23 mouse cellular contexts compared by ENCODE assay signal in the genomic region with DNA sequence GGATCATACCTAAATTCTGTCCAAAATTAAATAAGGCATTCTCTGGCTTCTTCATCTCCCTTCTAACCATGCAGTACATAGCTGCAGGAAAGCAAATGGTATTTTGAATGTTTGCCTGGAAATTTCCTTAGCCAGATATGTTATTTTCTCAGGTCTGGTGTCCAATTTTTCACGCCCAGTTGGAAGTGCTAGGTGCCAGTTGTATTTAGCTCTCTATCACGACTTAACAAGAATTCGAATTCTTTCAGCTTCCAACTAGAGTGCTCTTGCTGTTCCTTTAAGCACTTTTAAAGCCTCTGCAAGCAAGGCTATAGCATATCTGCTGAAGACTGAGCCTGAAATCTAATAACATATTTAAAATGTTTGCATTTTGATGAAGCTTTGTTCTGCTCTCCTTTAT.
DNase-seq lines count a peak whose midpoint lies in the region; ATAC-seq lines count a peak whose summit lies in the region.
"Had no signal": no experiment of that assay in that cellular context is flagged by ENCODE, and none has a peak within 500 bp of the region (broad histone marks: within the 10 kb centered on the region; RNA-seq: fewer than 3 reads in every experiment).

No protein-coding gene starts in this region.

- no peaks in the 10 kb centered on the region for H3K36me3 ChIP-seq in forebrain, embryonic 14.5 days (ENCODE audit: control insufficient read depth, insufficient read depth, low read length)
- no peaks in the 10 kb centered on the region for H3K36me3 ChIP-seq in forebrain, embryonic 10.5 days (replicated peaks)
- H3K36me3 ChIP-seq in forebrain, embryonic 16.5 days (ENCODE audit: control insufficient read depth, insufficient read depth), result no peaks in the 10 kb centered on the region
- no peaks in the 10 kb centered on the region for H3K36me3 ChIP-seq in forebrain, embryonic 12.5 days (replicated peaks)
- no peaks in the 10 kb centered on the region for H3K36me3 ChIP-seq in midbrain, embryonic 16.5 days (ENCODE audit: control insufficient read depth, insufficient read depth, low read length)
- H3K36me3 ChIP-seq: embryonic facial prominence, embryonic 10.5 days; embryonic facial prominence, embryonic 12.5 days; G1E had no signal

- no peak overlapping the region for H3K27ac ChIP-seq in forebrain, embryonic 14.5 days (ENCODE audit: low read depth, low read length)
- H3K27ac ChIP-seq in forebrain, embryonic 10.5 days, result no peak overlapping the region
- no peak overlapping the region for H3K27ac ChIP-seq in forebrain, embryonic 16.5 days (ENCODE audit: low read length)
- H3K27ac ChIP-seq in forebrain, embryonic 12.5 days, result no peak overlapping the region
- H3K27ac ChIP-seq in midbrain, embryonic 16.5 days (ENCODE audit: low read length), result no peak overlapping the region
- H3K27ac ChIP-seq: embryonic facial prominence, embryonic 10.5 days; embryonic facial prominence, embryonic 12.5 days had no signal

- 66% methylated on average over 3 of the region's 3 CpGs for WGBS in forebrain, embryonic 14.5 days
- 87% methylated on average over 3 of the region's 3 CpGs for WGBS in forebrain, embryonic 10.5 days
- 57% methylated on average over 3 of the region's 3 CpGs for WGBS in forebrain, embryonic 16.5 days
- WGBS in forebrain, embryonic 12.5 days, result 80% methylated on average over 3 of the region's 3 CpGs
- 80% methylated on average over 3 of the region's 3 CpGs for WGBS in midbrain, embryonic 16.5 days

- no peak overlapping the region for H3K4me2 ChIP-seq in forebrain, embryonic 14.5 days (ENCODE audit: low read length)
- H3K4me2 ChIP-seq in forebrain, embryonic 16.5 days (ENCODE audit: low read length), result no peak overlapping the region
- no peak overlapping the region for H3K4me2 ChIP-seq in forebrain, embryonic 12.5 days
- H3K4me2 ChIP-seq in midbrain, embryonic 16.5 days (ENCODE audit: low read length), result no peak overlapping the region
- H3K4me2 ChIP-seq: embryonic facial prominence, embryonic 12.5 days had no signal

- DNase-seq in cerebellum, postnatal 10 days, result peak; percentile 55 to 60
- peak; percentile 13 for DNase-seq in forebrain, embryonic 14.5 days (ENCODE audit: low spot score)
- DNase-seq in forebrain, embryonic 10.5 days (ENCODE audit: extremely low spot score, low spot score), result no peak
- peak; percentile 31 for DNase-seq in brain, adult 2 months (ENCODE audit: low read depth, low spot score)
- DNase-seq: adrenal gland, adult 8-10 months; adrenal gland, postnatal 14 days; adrenal gland, postnatal 36 days; B cell, adult 2 months; cerebellum, adult 11 months; cerebellum, adult 18-20 months; cerebellum, adult 8-10 months; forebrain, postnatal 0 days had no signal

- no peak overlapping the region for H3K4me3 ChIP-seq in forebrain, embryonic 14.5 days (ENCODE audit: low read depth, low read length)
- H3K4me3 ChIP-seq in forebrain, embryonic 10.5 days, result no peak overlapping the region
- no peak overlapping the region for H3K4me3 ChIP-seq in forebrain, embryonic 16.5 days (replicated peaks; ENCODE audit: low read length)
- no peak overlapping the region for H3K4me3 ChIP-seq in forebrain, embryonic 12.5 days (replicated peaks)
- no peak overlapping the region for H3K4me3 ChIP-seq in midbrain, embryonic 16.5 days (ENCODE audit: low read depth, low read length)
- H3K4me3 ChIP-seq: embryonic facial prominence, embryonic 10.5 days; embryonic facial prominence, embryonic 12.5 days had no signal

- H3K9me3 ChIP-seq in forebrain, embryonic 14.5 days (replicated peaks; ENCODE audit: control insufficient read depth, low read length), result no peaks in the 10 kb centered on the region
- no peaks in the 10 kb centered on the region for H3K9me3 ChIP-seq in forebrain, embryonic 10.5 days
- no peaks in the 10 kb centered on the region for H3K9me3 ChIP-seq in forebrain, embryonic 16.5 days (ENCODE audit: control insufficient read depth, low read length)
- H3K9me3 ChIP-seq in forebrain, embryonic 12.5 days, result no peaks in the 10 kb centered on the region
- no peaks in the 10 kb centered on the region for H3K9me3 ChIP-seq in midbrain, embryonic 16.5 days (replicated peaks; ENCODE audit: control insufficient read depth, low read length, poor library complexity, severe bottlenecking)
- H3K9me3 ChIP-seq: embryonic facial prominence, embryonic 10.5 days; embryonic facial prominence, embryonic 12.5 days; G1E had no signal

- ATAC-seq in cerebellum, adult (ENCODE audit: insufficient number of reproducible peaks, low FRiP score, low TSS enrichment), result no peak
- no peak for ATAC-seq in forebrain, embryonic 14.5 days
- ATAC-seq in forebrain, embryonic 16.5 days, result peak; percentile 54
- no peak for ATAC-seq in forebrain, embryonic 12.5 days (ENCODE audit: low FRiP score)
- no peak for ATAC-seq in midbrain, embryonic 16.5 days
- ATAC-seq: activated CD4-positive, CD25-positive, alpha-beta regulatory T cell, adult 4 months; CD4-positive, CD25-positive, alpha-beta regulatory T cell, adult 4 months; forebrain, postnatal 0 days; Patski had no signal

- no peaks in the 10 kb centered on the region for H3K4me1 ChIP-seq in forebrain, embryonic 14.5 days (ENCODE audit: control insufficient read depth, insufficient read depth, low read length)
- H3K4me1 ChIP-seq in forebrain, embryonic 10.5 days, result no peaks in the 10 kb centered on the region
- no peaks in the 10 kb centered on the region for H3K4me1 ChIP-seq in forebrain, embryonic 16.5 days (replicated peaks; ENCODE audit: control insufficient read depth, insufficient read depth, low read length)
- no peaks in the 10 kb centered on the region for H3K4me1 ChIP-seq in forebrain, embryonic 12.5 days
- H3K4me1 ChIP-seq in midbrain, embryonic 16.5 days (ENCODE audit: control insufficient read depth, insufficient read depth, low read length), result no peaks in the 10 kb centered on the region
- H3K4me1 ChIP-seq: embryonic facial prominence, embryonic 10.5 days; embryonic facial prominence, embryonic 12.5 days had no signal

- no peaks in the 10 kb centered on the region for H3K27me3 ChIP-seq in forebrain, embryonic 14.5 days (replicated peaks; ENCODE audit: control insufficient read depth, insufficient read depth, low read length)
- H3K27me3 ChIP-seq in forebrain, embryonic 10.5 days (ENCODE audit: poor library complexity, severe bottlenecking), result no peaks in the 10 kb centered on the region
- no peaks in the 10 kb centered on the region for H3K27me3 ChIP-seq in forebrain, embryonic 16.5 days (replicated peaks; ENCODE audit: control insufficient read depth, insufficient read depth, low read length)
- no peaks in the 10 kb centered on the region for H3K27me3 ChIP-seq in forebrain, embryonic 12.5 days
- H3K27me3 ChIP-seq in midbrain, embryonic 16.5 days (ENCODE audit: control insufficient read depth, insufficient read depth, low read depth, low read length), result no peaks in the 10 kb centered on the region
- H3K27me3 ChIP-seq: CH12.LX; embryonic facial prominence, embryonic 12.5 days; Patski had no signal

- no peak overlapping the region for H3K9ac ChIP-seq in forebrain, embryonic 14.5 days (ENCODE audit: low read length)
- H3K9ac ChIP-seq in forebrain, embryonic 16.5 days (replicated peaks; ENCODE audit: low read depth, low read length), result no peak overlapping the region
- no peak overlapping the region for H3K9ac ChIP-seq in forebrain, embryonic 12.5 days
- H3K9ac ChIP-seq in midbrain, embryonic 16.5 days (ENCODE audit: low read depth, low read length), result no peak overlapping the region
- H3K9ac ChIP-seq: embryonic facial prominence, embryonic 12.5 days; forebrain, postnatal 0 days had no signal
